Mouse (Mus musculus) naive thymus-derived CD4-positive, alpha-beta T cell, adult 5 months (primary cell): ENCODE results near the gene Vmn1r94. TPM values are rescaled to one million over a fixed set of nuclear protein-coding genes. Genes with fewer than 3 reads are reported as not detected.

Experiments
- polyA plus RNA-seq: library from polyadenylated mRNA; unstranded; fragments of 100-300 nt; shearing (Covaris generic); gene quantifications from one replicate; pipeline ENCODE4 v1.2.1, GENCODE M21; 2017

Gene Vmn1r94
- not detected for polyA plus RNA-seq

GRCm38 (mm10) chr7:20168277-20168676 is at the start of gene Vmn1r94:
Gene Vmn1r94 (minus strand): TSS chr7:20168377.

GRCm38 (mm10) chr7:20205507-20205906 is 37.3 kb upstream of the Vmn1r94 start, which contains the start of gene Gm6164:
Gene Gm6164 (minus strand): TSS chr7:20205607.

GRCm38 (mm10) chr7:20193410-20193809 is 25.2 kb upstream of the Vmn1r94 start, which contains the start of gene Vmn1r95:
Gene Vmn1r95 (plus strand): TSS chr7:20193710.

GRCm38 (mm10) chr7:20138988-20139387 is 29.2 kb downstream of the Vmn1r94 start, which contains the start of gene Vmn1r93:
Gene Vmn1r93 (minus strand): TSS chr7:20139088.

GRCm38 (mm10) chr7:20122479-20122878 is 45.7 kb downstream of the Vmn1r94 start, which contains the start of gene Gm16442:
Gene Gm16442 (minus strand): TSS chr7:20122579.

Other genes starting within 250 kb of the Vmn1r94 start
- gene Pvr, start 247.2 kb downstream of the Vmn1r94 start, polyA plus RNA-seq = 77.9 TPM
- gene Igsf23, start 217.6 kb downstream of the Vmn1r94 start, polyA plus RNA-seq = 29.4 TPM
- gene Ceacam20, start 203.0 kb downstream of the Vmn1r94 start, polyA plus RNA-seq = not detected
- gene Nlrp9b, start 176.9 kb downstream of the Vmn1r94 start, polyA plus RNA-seq = not detected
- gene Vmn1r91, start 68.7 kb downstream of the Vmn1r94 start, polyA plus RNA-seq = not detected
- gene Gm16442, start 45.8 kb downstream of the Vmn1r94 start, polyA plus RNA-seq = not detected
- gene Vmn1r93, start 29.3 kb downstream of the Vmn1r94 start, polyA plus RNA-seq = not detected
- gene Vmn1r95, start 25.3 kb upstream of the Vmn1r94 start, polyA plus RNA-seq = not detected
- not detected for gene Gm6164, start 37.2 kb upstream of the Vmn1r94 start, polyA plus RNA-seq
- not detected for gene Gm4498, start 65.5 kb upstream of the Vmn1r94 start, polyA plus RNA-seq
- not detected for gene Gm5890, start 94.5 kb upstream of the Vmn1r94 start, polyA plus RNA-seq
- not detected for gene Gm4133, start 165.7 kb upstream of the Vmn1r94 start, polyA plus RNA-seq
- gene Gm5728, start 207.0 kb upstream of the Vmn1r94 start, polyA plus RNA-seq = not detected
- gene Vmn1r100, start 249.6 kb upstream of the Vmn1r94 start, polyA plus RNA-seq = not detected